Mouse (Mus musculus) adrenal gland (tissue): ENCODE results near the gene Sars2.
"Not testable (repeated sequence)": the region's sequence is repeated elsewhere in the genome, so short reads cannot be mapped to it uniquely, and the experiment has no call there.

Source experiments
- intact Hi-C: fragments of 180-260 bp; cut with DNase I; formaldehyde crosslinking; loops from one replicate; pipeline ENCODE4 v1.15.1; 2025
- long read RNA-seq, 2 experiments: library from polyadenylated mRNA; unstranded; transcript quantifications; one replicate each; pipeline ENCODE4 v2.0.0; 2020; ENCODE audit warnings: borderline replicate concordance in 1 of 2; ENCODE audit not compliant: insufficient replicate concordance in 1 of 2

Gene Sars2
- long read RNA-seq, experiment 1, transcript Sars2-201 (16 exons, 1,868 nt) = major isoform, 7 of 15 reads
- long read RNA-seq, experiment 1, partial matches to known transcripts = 3 of 15 reads
- long read RNA-seq, experiment 1, other reads (novel, unspliced or antisense) = 4 of 15 reads
- long read RNA-seq, experiment 2, transcript Sars2-201 (16 exons, 1,868 nt) = major isoform, 10 of 14 reads
- long read RNA-seq, experiment 2, partial matches to known transcripts = 1 of 14 reads
- long read RNA-seq, experiment 2, other reads (novel, unspliced or antisense) = 2 of 14 reads

DNA sequence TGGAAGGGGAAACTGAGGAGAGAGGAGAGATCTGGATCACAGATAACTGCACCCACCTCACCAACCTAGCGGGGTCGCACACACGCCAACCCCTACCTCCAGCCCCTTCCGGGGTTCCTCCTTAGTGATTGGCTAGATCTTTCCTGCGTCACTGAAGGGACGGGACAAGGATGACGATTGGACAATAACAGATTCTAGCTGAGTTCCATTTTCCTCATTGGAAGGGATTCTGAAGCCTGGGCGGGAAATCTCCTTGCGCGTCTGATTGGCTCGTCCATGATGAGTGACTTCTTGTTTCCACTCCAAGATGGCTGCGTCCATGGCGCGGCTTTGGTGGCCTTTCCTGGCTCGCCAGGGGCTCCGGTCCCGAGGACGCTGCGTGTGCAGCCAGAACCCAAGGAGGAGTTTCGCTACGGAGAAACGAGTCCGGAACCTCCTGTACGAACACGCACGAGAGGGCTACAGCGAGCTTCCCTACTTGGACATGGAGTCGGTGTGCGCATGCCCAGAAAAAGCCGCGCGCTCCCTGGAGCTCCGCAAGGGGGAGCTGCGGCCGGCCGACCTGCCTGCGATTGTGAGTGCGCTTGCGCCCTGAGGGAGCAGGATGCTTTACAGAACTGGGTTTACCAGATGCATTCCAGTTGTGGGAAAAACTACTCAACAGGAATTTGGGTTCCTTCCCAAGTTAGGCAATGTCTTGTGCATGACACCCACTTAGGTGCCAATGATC lies at the start of gene Sars2, which contains the start of gene Mrps12:
Gene Sars2 (plus strand): TSS at position 284 of the 730 bp plus-strand sequence.
Gene Mrps12 (minus strand): TSS at position 112 of the 730 bp plus-strand sequence.
- intact Hi-C loops = no loop called here

DNA sequence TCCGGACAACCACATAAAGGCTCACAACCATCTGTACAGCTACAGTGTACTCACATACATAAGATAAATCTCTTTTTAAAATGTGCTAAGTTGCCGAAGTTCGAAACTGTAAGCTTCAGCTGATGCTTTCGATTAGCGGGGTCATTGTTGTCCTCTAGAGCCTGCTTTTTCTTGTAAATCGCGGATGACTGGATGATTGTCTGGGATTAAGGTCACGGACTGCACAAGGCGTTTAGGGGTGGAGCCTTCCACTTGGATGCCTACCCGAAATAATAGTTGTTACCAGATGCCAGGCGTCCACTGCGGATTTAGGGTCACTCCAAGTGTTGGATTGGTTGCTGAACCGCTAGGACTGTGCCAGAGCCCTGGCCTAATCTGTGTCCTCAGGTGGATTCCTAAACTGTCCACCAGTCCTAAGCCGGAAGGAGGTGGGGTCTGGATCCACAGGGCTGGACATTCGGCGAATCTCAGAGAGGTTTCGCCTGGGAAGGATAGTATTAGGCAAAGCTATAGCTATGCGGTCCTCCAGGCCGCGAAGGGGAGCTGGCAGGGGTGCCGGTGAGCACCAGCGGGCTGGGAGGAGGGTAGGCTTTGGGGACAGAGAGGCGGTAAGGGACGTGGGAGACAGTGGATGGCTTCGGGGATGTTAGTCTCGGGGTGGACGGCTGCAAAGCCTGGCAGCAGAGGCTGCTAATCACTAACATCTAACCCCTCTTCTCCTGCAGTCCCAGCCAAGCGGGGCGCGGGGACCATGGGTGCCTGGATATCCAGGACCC lies 49.1 kb upstream of the Sars2 start, which contains the start of gene Fbxo27:
Gene Fbxo27 (plus strand): TSS at position 305 of the 776 bp plus-strand sequence.
- intact Hi-C loops = no loop called here

DNA sequence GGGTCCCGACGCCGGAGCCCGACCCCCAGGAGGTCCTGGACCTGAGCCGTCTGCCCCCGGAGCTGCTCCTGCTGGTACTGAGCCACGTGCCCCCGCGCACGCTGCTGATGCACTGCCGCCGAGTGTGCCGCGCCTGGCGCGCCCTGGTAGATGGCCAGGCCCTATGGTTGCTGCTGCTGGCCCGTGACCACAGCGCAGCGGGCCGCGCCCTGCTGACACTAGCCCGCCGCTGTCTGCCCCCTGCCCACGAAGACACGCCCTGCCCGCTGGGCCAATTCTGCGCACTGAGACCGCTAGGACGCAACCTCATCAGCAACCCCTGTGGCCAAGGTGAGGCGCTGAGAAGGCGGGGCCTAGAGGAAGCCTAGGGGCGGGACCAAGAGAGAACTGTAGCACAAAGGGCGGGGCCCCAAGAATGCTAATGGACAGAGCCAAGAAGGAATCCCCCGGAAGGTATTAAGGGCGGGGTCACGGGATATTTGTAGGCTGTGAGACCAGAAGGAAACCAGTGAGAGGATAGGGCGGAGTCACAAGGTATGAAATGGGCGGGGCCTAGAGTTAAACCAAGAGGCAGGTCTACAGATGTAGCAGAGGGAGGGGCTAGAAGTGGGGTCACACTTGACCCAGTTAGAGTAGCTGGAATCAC lies 48.3 kb upstream of the Sars2 start:
- intact Hi-C loops = no loop called here

DNA sequence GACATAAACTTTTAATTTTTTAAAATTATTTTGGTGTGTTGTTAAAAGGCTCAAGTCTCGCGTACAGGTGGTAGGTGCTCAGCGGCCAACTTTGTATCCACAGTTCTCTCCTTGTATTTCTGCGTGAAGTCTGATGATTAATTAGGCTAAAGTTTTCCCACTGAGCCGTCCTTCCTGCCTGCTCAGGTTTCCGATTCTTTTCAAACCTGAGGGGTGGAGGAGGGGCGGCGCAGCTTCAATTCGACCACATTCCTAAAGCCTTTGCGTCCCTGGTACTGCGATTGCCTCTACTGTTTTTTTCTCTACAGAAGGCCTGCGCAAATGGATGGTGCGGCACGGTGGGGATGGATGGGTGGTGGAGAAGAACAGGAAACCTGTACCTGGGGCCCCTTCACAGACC lies 47.4 kb upstream of the Sars2 start:
- intact Hi-C loops = no loop called here

DNA sequence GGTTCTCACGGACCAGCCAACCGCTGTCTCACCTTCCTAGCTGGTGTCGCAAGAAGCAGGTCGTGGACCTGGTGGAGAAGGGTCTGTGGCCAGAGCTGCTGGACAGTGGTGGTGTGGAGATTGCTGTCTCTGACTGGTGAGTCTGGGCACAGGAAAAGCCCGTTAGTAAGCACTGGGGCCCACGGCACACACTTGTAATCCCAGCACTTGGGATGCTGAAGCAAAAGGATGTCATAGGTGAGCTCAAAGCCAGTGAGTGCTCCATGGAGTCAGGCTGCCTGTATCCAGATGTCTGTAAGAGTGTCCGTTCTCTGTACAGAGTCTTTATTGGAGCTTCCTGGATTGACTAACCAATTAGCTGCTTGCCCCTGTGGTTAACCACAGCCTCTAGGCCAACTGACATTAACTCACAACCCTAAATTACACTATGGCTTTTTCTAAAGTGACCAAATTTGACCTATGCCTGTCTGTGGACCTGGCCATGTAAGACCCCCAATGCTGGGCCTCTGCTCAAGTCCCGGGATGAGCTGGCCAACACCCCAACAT lies 46.8 kb upstream of the Sars2 start:
- intact Hi-C loops = no loop called here

DNA sequence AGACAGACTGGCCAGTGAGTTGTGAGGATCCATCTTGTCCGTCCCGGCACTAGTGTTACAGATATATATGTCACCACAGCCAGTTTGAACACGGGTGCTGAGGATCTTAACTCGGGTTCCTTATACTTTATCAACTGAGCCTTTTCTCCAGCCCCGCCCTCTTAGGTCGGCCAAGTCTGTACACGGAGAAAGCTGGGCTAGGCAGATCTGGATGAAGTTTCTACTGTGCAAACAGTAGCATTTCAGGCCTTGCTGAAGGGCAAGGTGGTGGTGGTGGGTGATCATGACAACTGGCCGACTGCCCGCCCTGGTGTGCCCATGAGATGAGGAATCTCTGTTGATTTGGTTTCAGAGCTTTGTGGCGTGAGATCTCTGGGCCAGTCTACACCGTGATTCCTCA lies 44.5 kb upstream of the Sars2 start:
- intact Hi-C loops = no loop called here

DNA sequence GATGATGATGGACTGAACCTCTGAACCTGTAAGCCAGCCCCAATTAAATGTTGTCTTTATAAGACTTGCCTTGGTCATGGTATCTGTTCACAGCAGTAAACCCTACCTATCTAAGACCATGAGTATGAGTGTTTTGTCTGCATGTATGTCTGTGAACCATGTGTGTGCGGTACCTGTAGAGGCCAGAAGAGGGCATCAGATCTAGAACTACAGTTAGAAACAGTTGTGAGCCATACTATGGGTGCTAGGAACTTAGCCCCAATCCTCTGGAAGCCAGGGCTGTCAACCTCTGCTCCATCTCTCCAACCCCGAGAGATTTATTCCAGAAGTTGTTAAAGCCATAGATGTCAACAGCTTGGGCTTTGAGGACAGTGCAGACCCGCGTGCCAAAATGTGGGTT lies 41.5 kb upstream of the Sars2 start:
- intact Hi-C loops = no loop called here

DNA sequence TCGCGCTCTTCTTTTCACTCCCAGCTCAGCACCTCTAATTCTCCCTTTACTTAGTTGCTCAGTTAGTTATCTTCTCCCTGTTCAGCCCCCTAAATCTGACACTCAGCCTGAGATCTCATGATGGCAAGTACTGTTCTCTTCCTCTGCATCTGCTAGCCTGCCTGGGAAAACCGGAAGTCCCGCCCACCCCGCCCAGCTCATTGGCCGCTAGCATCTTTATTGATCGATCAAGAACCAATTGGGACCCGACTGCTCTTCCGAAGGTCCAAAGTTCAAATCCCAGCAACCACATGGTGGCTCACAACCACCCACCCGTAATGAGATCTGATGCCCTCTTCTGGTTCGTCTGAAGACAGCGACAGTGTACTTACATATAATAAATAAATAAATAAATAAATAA lies 40.5 kb upstream of the Sars2 start:
- intact Hi-C loops = not testable (repeated sequence)

DNA sequence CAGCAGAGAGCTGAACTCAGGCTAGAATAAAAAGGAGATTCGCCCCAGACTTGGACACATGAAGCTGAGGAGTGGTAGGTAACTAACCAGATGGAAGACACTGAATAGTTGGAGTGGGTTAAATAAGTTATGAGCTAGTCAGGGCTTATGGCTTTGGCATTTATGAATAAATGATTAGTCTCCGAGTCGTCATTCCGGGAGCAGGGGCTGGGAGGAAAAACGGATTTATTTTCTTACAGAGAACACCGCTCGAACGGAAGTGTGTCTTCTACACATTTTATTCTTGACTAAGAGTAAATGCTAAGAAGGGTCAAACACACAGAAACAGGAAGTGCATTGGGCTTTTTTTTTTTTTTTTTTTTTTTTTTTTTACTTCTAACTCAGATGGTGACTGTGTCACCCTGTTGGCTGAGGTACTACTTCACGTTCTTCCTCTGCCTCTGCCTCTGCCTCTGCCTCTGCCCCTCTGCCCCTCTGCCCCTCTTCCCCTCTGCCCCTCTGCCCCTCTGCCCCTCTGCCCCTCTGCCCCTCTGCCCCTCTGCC lies 39.1 kb upstream of the Sars2 start:
- intact Hi-C loops = no loop called here

DNA sequence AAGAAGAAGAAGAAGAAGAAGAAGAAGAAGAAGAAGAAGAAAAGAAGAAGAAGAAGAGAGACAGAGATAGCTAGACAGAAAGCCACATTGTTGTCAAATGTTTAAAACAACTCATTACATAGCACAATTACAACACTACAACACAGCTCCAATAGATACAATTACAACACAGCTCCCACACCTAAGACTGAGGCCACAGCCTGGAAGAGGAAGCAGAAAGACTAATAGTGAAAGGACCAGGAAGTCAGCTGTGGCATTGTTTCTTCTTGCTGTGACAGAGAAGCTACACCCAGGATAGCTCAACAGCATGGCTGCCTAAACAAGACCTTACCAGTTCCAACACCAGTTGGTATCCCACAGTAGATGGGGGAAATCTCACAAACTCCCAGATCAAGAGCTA lies 32.3 kb upstream of the Sars2 start:
- intact Hi-C loops = no loop called here

DNA sequence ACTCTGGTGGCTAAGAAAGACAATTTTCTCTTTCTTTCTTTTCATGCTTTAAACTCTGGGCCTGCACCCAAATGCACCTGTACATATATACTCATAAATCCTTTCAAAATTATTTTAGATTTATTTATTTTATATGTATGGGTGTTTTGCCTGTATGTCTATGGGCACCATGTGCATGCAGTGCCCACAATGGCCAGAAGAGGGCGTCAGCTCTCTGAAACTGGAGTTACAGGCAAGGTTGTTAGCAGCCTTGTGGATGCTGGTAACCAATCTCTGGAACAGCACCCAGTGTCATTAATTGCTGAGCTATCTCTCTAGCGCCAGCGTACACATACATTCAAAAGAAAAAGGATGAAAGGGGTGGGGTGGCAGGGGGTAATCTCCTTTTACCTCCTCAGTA lies 30.8 kb upstream of the Sars2 start:
- intact Hi-C loops = no loop called here

DNA sequence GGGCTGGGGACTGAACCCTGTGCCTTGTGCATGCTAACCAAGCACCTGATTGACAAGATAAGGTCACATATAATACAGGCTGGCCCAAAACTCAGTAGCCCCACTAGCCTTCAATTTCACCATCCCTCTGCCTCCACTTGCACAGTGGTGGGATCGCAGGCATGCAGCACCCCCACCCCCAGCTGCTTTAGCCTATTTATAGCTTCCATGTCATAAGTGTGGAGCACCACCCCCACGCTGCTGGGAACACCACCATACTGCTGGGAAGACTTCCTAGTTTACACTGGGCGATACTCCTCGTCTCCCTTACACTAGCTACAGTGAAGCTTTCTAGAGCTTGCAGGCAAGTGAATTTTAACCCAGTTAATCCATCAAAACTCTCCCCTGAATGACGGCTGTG lies 27.1 kb upstream of the Sars2 start:
- intact Hi-C loops = no loop called here

DNA sequence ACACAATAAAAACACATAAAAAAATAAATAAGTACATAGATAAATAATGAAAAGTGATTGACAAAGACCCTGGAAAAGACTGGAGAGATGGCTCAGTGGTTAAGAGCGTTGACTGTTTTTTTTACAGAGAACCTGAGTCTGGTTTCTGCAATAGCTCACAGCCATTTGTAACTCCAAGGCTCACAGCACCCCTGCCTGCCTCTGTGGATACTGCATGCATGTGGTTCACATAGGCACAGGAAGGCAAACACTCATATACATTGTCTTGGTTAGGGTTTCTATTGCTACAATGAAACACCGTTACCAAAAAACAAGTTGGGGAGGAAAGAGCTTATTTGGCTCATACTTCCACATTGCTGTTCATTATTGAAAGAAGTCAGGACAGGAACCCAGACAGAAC lies 26.2 kb upstream of the Sars2 start:
- intact Hi-C loops = no loop called here

DNA sequence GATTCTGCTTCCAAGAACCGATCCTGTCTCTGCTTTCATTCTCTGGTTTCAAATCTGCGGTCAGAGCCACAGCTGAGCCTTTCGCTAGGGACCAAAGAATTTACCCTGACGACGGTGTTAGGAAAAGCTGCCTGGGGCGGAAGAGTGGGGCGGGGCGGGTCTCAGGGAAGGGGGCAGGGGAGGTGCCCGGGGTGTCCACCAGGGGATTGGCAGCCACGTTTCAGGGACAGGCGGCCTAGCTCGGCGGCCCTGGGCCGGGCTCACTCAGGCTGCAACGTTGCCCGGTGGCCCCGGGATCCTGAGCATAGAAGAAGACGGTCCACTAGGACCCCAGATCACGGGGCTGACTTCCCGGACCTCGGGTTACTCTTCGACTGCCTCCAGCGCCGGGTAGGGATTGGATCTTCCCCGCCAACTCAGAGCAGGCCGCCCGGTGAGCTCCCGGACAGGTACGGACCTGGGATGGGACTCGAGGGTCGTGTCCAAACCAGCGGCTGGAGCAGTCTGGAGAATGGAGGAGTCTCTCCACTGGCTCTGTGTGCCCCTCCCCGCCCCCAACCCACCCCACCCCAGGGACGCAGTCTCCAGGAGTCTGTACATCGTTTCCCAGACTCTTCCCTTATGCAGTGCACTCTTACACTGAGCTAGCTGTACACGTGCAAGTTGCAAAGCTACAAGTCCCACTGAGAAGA lies 25.1 kb upstream of the Sars2 start, which contains the start of gene Fbxo17:
Gene Fbxo17 (plus strand): TSS at position 215 of the 692 bp plus-strand sequence.
- intact Hi-C loops = no loop called here

DNA sequence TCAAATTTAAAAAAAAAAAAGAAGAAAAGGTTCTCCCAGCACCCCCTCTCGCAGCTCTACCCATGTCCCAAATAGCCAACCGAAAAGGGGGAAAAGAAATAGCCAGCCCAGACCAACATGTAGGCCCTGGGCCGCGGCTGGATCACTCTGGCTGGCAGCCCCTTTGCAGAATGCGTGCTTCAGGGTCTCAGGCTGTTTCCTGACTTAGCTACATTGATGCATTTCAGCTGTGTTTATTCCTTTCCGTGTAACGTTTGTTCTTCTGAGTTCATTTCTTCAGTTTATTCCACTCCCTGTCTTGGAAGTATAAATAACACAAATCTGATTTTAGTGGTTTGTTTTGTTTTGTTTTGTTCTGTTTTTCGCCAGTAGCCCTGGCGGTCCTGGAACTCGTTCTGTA lies 24.1 kb upstream of the Sars2 start:
- intact Hi-C loops = no loop called here

DNA sequence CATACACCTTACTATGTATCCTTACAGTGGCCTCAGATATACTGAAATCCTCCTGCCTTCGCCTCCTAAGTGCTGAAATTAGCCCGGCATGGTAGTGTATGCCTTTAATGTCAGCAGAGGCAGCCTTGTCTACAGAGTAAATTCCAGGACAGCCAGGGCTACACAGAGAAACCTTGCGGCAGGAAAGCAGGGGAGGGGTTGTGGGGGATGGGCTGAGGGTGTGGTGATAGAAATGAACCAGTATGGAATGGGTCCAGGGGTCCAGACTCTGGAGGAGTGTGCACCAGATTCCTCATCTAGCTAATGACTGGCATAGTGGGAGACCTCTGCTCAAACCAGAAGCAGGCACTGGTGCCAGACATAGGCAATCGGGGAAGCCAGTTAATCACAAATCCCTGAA lies 22.6 kb upstream of the Sars2 start:
- intact Hi-C loops = no loop called here

DNA sequence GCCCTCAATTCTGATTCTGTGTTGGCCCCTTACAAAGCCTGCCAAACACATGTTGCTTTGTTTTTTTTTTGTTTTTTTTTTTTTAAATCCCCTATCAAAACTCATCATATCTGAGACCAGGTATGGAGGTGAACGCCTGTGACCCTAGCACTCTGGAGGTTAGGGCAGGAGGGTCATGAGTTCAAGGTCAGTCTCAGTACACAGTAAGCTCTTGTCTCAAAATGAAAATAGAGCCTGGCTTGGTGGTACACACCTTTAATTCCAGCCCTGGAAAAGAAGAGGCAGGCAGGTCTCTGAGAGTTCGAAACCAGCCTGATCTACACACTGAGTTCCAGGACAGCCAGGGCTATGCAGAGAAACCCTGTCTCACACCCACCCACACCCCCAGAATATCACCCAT lies 22.1 kb upstream of the Sars2 start:
- intact Hi-C loops = no loop called here

DNA sequence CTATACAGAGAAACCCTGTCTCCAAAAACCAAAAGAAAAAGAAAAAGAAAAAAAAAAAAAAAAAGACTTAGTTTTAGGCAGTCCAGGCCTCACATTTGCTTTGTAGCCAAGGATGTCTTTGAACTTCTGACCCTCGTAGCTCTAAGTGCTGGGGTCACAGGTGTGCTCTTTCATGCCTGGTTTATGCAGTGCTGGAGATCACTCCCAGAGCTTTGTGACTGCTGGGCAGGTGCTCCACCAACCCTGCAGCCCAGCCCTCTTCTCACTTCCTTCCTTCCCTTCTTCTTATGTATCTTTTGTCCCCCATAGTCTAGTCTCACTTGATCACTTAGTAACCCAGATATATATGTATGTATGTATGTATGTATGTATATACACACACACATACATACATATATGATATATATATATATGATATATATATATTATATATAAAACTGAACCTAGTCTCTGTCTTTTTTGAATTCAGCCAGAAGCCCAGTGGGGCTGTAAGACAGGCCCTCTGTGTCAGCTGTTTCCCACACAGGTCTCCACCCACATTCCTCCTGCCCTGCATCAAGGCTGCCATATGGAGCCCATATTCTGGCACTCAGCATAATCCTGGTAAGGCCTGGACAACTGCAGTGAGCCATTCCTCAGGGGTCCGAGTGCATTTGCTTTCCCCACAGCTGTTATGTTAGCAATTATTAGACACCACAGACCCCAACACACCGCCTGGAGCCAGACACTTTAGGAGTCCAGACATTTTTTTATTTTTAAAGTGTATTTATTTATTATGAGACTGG lies 20.8 kb upstream of the Sars2 start:
- intact Hi-C loops = no loop called here

DNA sequence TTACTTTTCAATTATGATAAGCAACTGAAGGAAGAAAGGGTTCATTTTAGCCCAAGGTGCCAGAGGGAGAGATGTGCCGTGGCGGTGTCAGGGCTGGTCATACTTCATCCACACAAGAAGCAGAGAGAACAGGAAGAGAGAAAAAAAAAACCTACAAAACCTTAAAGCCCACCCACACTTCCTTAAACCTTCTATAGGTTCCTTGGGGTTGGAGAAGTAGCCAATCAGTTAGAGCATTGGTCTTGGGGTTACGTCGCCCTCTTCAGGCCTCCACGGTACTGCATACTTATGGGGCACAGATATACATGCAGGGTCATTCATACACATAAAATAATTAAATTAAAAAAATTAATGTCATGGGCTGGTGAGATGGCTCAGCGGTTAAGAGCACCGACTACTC lies 19.7 kb upstream of the Sars2 start:
- intact Hi-C loops = no loop called here
